Mouse (Mus musculus) skeletal muscle tissue, adult 2 months (tissue): ENCODE data around the gene Rasgrf2.
"Not testable (repeated sequence)": the region's sequence is repeated elsewhere in the genome, so short reads cannot be mapped to it uniquely, and the experiment has no call there.

Experiments used
- DNase-seq: peaks from one replicate; pipeline ENCODE4 v3.0.0-alpha.2; 2012; ENCODE audit warnings: low read depth, low spot score

Gene Rasgrf2

GRCm38 (mm10) chr13:92131384-92132150, at the start of gene Rasgrf2:
Gene Rasgrf2 (minus strand): TSS chr13:92131656.
- DNase-seq = no peak

DNA sequence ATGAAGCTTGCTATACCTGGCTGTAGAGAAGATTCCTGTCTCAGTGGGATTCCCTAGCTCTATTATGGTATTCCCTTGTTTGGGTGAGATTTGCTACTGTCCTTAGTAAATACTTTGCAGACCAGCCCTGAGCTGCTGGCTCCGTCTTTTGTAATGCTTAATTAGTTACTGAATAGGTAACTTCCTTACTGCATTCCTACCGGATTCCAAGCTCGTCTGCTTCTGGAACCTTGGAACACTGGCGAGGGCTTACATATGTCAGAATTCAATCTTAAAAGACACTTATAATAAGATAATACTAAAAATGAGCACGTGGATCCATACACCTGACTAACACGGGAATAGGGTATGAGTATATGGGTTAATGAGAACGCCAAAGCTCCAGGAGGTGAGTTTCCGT, 41.2 kb upstream of the Rasgrf2 start:
- not testable (repeated sequence) for DNase-seq

GRCm38 (mm10) chr13:92150551-92150950, 19.1 kb upstream of the Rasgrf2 start:
- DNase-seq = no peak

DNA sequence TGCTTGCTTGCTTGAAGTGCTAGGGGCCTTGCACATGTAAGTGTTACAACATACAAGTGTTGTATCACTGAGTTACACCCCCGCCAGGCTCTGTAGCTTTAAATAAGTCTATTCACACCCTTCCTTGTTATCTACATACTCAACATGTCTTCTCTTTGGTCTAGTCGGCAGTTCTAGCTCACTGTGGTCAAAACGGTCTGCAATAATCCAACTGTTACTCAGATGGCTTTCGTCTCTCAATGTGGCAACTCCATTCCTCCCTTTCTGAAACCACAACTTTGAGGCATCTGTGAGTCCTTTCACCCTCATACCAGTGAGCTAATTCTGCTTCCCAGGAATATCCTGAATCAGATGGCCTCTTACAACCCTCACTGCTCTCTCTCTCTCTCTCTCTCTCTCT, 17.4 kb upstream of the Rasgrf2 start:
- no peak for DNase-seq

DNA sequence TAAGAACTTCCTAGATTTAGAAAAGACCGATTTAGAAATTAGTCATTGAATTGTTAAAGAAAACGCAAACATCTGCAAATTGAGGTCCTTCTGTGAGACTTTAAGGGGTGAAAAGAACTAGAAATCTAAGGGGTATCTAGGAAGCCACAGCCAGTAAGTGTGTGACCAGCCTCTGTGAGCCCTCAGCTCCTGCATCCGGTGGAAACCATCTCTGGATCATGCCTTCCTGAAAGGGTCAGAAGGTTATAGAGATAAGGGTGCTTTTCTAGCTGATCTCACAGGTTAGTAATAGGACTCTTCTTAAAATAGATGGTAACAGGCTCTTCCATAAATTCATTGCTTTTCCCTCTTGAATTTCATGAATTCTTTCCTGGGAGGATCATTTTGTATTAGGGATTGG, 3.3 kb upstream of the Rasgrf2 start:
- DNase-seq = no peak

GRCm38 (mm10) chr13:92132599-92132998, 1.1 kb upstream of the Rasgrf2 start:
- DNase-seq = no peak

DNA sequence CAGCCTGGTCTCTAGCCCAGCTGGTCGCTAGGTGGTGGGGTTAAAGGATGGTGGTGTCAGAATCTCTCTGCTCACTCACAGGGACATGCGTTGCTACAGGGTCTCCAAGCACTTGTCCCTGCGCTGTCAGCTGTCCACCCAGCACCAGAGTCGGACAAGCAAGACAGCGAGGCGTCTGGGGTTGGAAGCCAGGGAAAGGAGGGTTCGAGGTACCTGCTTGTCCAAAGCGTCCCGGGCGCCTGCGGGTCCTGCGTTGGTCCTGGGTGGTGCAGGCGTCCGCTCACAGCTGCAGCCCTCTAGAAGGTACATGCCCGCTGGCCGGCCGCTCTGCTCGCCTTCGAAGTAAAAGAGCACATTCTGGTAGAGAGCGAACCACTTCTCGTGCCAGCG, 467 bp downstream of the Rasgrf2 start:
- DNase-seq = no peak

DNA sequence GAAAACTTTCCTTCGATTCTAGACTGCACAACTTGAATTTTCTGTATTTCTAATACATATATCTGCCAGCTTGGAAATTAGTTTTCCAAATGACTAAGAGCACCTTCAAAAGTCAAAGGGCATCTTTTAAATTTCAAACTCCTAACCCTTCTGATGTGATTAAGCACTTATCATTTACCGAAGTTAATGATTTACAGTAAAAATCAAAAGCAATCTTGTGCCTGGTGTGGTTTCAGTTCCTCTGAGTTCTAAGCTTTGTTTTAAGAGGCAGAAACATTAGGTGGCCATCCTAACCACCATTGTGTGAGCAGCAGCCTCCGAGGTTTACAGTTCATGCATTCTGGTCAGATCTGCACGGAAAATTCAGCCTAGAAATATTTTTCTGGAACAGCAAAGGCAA, 1.6 kb downstream of the Rasgrf2 start:
- DNase-seq = no peak

GRCm38 (mm10) chr13:92125902-92126301, 5.6 kb downstream of the Rasgrf2 start:
- no peak for DNase-seq

DNA sequence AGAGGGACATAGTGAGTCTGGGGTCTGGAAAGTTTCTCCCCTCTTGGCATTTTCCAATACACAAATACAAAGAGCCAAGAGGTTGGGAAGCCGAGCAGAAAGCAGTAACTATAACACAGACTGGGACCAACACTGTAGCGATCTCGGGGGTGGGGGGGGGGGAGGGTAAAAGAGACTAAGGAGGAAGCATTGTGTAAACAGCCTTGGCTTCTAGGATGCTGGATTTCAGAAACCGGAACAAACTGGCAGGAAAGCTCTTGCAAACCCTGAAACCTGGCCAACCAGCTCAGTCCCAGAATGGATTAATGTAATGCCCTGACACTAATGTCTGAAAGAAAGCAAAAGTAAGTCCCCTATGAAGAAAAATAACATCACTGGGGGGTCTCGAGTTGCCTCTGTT, 11.8 kb downstream of the Rasgrf2 start:
- DNase-seq = no peak

DNA sequence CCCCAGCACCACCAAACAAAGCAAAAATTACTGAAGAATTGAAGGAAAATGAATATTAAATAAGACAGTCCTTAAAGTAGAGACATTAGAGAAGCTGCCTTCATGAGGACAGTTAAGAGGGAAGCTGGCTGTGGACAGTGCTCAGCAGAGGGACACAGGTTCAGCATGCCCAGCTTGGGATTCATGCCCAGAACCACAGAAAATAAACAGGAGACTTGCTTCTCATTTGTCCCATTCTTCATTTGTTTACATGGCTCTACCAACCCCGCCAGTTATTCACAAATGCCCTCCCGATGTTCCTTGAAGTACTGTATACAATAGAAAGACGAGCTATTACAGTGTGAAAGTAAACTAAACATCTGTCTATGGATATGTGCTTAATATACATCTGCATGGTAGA, 17.4 kb downstream of the Rasgrf2 start:
- no peak for DNase-seq

- DNase-seq = no peak
These were observed 23.2 kb downstream of the Rasgrf2 start for GRCm38 (mm10) chr13:92108237-92108636.

- DNase-seq = no peak
These were observed 27.2 kb downstream of the Rasgrf2 start for GRCm38 (mm10) chr13:92104259-92104658.

- DNase-seq = no peak
These were observed 33.0 kb downstream of the Rasgrf2 start for GRCm38 (mm10) chr13:92098484-92098883.

- no peak for DNase-seq
These were observed 36.0 kb downstream of the Rasgrf2 start for GRCm38 (mm10) chr13:92095131-92096090.

DNA sequence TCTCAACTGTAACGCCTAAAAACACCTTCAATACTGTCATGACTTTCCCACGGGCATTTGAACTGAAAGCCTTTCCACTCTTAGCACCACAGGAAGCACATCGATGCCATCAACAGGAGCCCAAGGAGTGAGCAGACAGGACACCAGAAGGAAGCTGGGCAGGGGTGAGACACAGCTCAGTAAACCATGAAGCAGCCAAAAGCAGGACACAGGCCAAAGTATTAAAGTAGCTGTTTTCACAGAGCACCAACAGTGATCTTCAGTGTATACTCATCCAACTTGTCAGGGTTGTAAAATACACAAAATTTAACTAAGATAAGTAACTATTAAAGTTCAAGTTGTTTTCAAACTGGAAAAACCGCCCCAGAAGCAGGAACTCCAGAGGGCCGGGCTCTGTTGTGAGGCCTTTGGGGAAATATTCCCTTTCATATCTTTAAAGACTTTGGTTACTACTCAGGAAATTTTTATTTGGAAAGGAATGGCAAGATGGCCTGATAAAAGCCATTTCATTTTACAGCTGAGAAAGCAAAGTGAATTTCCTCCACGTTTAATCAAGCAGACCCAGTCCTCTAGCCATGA, 37.7 kb downstream of the Rasgrf2 start:
- DNase-seq = no peak

DNA sequence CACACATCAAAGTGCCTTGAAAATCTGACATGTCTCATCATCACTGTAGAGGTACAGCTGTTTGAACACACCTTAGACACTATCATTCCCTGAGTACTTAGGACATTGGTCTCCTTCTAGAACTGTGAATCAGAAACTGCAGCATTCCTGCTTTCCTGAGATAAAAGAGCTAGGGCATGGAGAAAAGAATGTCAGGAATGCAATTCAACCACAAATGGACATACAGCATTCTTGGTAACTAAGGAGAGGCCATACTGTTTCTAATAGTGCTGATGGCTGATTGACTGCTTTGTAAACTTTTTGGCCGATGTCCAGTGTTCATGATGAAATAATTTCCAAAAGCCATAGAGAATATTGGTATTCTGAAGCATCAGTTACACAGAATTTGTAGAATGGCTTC, 58.3 kb downstream of the Rasgrf2 start:
- no peak for DNase-seq

- DNase-seq = no peak
These were observed 62.8 kb downstream of the Rasgrf2 start for GRCm38 (mm10) chr13:92068651-92069050.

- DNase-seq = no peak
These were observed 63.6 kb downstream of the Rasgrf2 start for GRCm38 (mm10) chr13:92067831-92068230.

DNA sequence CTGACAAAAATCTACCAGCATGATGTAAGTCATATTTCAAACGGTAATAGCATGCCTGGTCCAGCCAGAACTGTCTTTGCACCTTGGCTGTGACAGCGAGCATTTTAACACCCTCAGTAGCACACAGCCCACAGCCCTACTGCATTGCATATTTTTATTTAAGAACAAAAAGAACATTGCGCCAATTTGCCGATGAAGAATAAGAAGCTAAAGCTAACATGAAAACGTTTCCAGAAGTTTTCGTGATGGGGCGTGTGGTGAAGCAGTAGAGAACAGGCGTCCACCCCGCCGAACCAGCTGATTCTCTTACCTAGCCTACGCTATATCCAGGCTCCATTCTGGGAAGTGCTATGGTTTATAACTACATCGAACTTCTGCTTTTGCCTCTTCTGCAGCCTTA, 77.7 kb downstream of the Rasgrf2 start:
- no peak for DNase-seq

DNA sequence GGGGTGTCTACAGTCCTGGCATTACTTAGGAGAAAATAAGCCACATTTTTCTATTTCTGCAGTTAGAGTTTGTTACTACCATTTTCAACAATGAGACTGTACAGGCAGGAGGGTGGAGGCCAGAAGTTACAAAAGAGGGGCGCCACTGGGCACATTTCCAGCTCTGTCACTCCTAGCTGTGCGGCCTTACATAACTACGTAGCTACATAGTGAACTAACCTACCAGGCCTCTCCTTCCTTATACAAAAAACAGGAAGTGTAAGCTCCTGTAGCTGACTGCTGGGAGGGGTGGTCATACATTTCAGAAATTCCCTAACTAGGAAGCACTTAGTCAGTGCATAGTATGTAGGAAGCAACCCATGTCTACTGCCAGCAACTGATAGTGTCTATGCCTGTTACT, 78.5 kb downstream of the Rasgrf2 start:
- no peak for DNase-seq

DNA sequence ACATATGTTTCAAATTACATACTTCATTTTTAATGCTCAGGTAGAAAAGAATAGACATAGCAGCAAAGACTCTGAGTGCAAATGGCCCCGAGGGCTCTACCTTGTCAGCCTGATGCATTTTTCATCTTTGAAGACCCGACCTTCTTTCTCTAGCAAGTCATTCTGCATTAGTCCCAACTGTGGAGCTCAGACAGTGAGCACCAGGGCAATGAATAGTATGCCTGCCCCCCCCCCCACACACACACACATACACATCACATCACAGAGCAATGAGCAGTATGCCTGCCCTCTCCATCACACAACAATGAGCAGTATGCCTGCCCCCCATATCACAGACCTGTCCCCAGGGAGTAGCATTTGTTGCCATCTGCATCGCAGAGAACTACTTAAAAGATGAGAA, 80.2 kb downstream of the Rasgrf2 start:
- no peak for DNase-seq
